Mouse (Mus musculus): ENCODE data around the gene Fate1. TPM values are rescaled to one million over a fixed set of nuclear protein-coding genes. Genes with fewer than 3 reads are reported as not detected.

Fate1 gene
- total and polyA plus RNA-seq, 3 experiments: not detected

DNA sequence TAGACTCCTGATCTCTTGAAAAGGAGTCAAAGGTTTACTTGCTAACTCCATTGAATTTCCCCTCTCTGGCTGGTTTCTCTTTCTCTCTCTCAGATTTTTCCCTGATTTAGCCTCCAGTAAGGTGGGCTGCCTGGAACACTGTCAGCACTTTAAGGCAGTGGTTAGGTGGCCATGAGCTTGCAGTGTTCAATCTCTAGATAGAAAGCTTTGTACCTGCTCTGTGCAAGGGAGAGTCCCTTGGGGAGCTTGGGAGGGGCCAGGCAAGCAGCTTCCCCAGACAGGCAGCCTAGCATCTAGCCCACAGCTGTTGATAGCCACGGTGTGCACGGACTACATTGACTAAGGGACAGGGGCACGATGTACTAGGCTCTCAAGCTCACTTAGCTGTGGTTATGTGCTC, 18.8 kb downstream of the Fate1 start, which contains the start of gene Cnga2:
TSS of gene Cnga2 (plus strand) at position 301 of the 400 bp plus-strand sequence.
- ATAC-seq (ENCODE audit: extremely low read depth, insufficient number of reproducible peaks, low FRiP score, poor library complexity, severe bottlenecking): no peak

GRCm38 (mm10) chrX:71995972-71996371, 23.2 kb downstream of the Fate1 start:
- no peak overlapping the region for H3K4me3 ChIP-seq (ENCODE audit: low read depth, low read length)
- H3K36me3 ChIP-seq (replicated peaks): no peaks in the 10 kb centered on the region
- DNase-seq (ENCODE audit: low spot score): no peak
- no peaks in the 10 kb centered on the region for H3K27me3 ChIP-seq (ENCODE audit: insufficient read depth, low read length)
- H3K4me1 ChIP-seq (ENCODE audit: insufficient read depth, low read depth, low read length): no peaks in the 10 kb centered on the region
- TF ChIP-seq GATA2 (IDR thresholded peaks at IDR 0.05; ENCODE audit: borderline replicate concordance, low read depth, low read length): no peak
- TF ChIP-seq POLR2AphosphoS5 (IDR thresholded peaks at IDR 0.05; ENCODE audit: insufficient replicate concordance, low read depth, low read length): no peak
- no peak for TF ChIP-seq TAL1 (conservative IDR thresholded peaks at IDR 0.05; ENCODE audit: low read depth, low read length)
- no peak for TF ChIP-seq CTCF (IDR thresholded peaks at IDR 0.05; ENCODE audit: low read depth, low read length)
- TF ChIP-seq GATA1 (IDR thresholded peaks at IDR 0.05; ENCODE audit: borderline replicate concordance, low read length): no peak
- H3K9me3 ChIP-seq (replicated peaks): no peaks in the 10 kb centered on the region
- ATAC-seq (ENCODE audit: extremely low read depth, insufficient number of reproducible peaks, low FRiP score, poor library complexity, severe bottlenecking): no peak

More for the DNA sequence above, 18.8 kb downstream of the Fate1 start, which contains the start of gene Cnga2:
- Histone ChIP-seq H3K4me3 (ENCODE audit: low read depth, low read length) (no peak within 1 kb of the TSS), H3K9me3 (replicated peaks) (no peaks in the 10 kb centered on the region), H3K4me1 (ENCODE audit: insufficient read depth, low read depth, low read length) (no peaks in the 10 kb centered on the region), H3K36me3 (replicated peaks) (no peaks in the 10 kb centered on the region), H3K27me3 (ENCODE audit: insufficient read depth, low read length) (no peaks in the 10 kb centered on the region)
- no peak for TF ChIP-seq POLR2AphosphoS5 (IDR thresholded peaks at IDR 0.05; ENCODE audit: insufficient replicate concordance, low read depth, low read length)
- TF ChIP-seq GATA2 (IDR thresholded peaks at IDR 0.05; ENCODE audit: borderline replicate concordance, low read depth, low read length): no peak
- TF ChIP-seq TAL1 (conservative IDR thresholded peaks at IDR 0.05; ENCODE audit: low read depth, low read length): no peak
- no peak for TF ChIP-seq CTCF (IDR thresholded peaks at IDR 0.05; ENCODE audit: low read depth, low read length)
- TF ChIP-seq GATA1 (IDR thresholded peaks at IDR 0.05; ENCODE audit: borderline replicate concordance, low read length): no peak
- no peak for DNase-seq (ENCODE audit: low spot score)

- Histone ChIP-seq H3K9me3 (replicated peaks) (no peaks in the 10 kb centered on the region), H3K36me3 (replicated peaks) (no peaks in the 10 kb centered on the region), H3K4me3 (ENCODE audit: low read depth, low read length) (no peak overlapping the region), H3K4me1 (ENCODE audit: insufficient read depth, low read depth, low read length) (no peaks in the 10 kb centered on the region), H3K27me3 (ENCODE audit: insufficient read depth, low read length) (no peaks in the 10 kb centered on the region)
- ATAC-seq (ENCODE audit: extremely low read depth, insufficient number of reproducible peaks, low FRiP score, poor library complexity, severe bottlenecking): no peak
- no peak for TF ChIP-seq TAL1 (conservative IDR thresholded peaks at IDR 0.05; ENCODE audit: low read depth, low read length)
- no peak for TF ChIP-seq GATA2 (IDR thresholded peaks at IDR 0.05; ENCODE audit: borderline replicate concordance, low read depth, low read length)
- no peak for TF ChIP-seq POLR2AphosphoS5 (IDR thresholded peaks at IDR 0.05; ENCODE audit: insufficient replicate concordance, low read depth, low read length)
- no peak for TF ChIP-seq GATA1 (IDR thresholded peaks at IDR 0.05; ENCODE audit: borderline replicate concordance, low read length)
- no peak for TF ChIP-seq CTCF (IDR thresholded peaks at IDR 0.05; ENCODE audit: low read depth, low read length)
- no peak for DNase-seq (ENCODE audit: low spot score)
These were observed 37.1 kb downstream of the Fate1 start for GRCm38 (mm10) chrX:72009930-72010329.

DNA sequence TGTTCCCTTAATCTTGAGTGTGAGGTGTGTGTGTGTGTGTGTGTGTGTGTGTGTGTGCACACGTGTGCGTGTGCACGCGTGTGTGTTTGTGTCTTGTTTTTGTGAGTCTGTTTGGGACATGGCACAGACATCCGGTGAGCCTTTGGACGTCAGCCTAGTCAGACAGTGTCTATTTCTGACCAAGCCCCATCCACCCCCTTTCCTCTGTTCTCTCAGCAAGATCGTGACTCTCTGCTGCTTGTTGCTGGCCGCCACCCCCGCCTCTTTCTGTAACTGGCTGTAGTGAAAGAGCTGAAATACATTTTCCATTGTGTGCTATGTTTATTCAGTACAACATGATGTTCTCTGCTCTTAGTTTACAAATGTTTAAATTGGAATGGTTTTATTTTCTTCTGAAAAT, 39.5 kb downstream of the Fate1 start:
- Histone ChIP-seq H3K27me3 (ENCODE audit: insufficient read depth, low read length) (no peaks in the 10 kb centered on the region), H3K9me3 (replicated peaks) (no peaks in the 10 kb centered on the region), H3K4me3 (ENCODE audit: low read depth, low read length) (no peak overlapping the region), H3K4me1 (ENCODE audit: insufficient read depth, low read depth, low read length) (no peaks in the 10 kb centered on the region), H3K36me3 (replicated peaks) (no peaks in the 10 kb centered on the region)
- DNase-seq (ENCODE audit: low spot score): no peak
- TF ChIP-seq GATA2 (IDR thresholded peaks at IDR 0.05; ENCODE audit: borderline replicate concordance, low read depth, low read length) (no peak), POLR2AphosphoS5 (IDR thresholded peaks at IDR 0.05; ENCODE audit: insufficient replicate concordance, low read depth, low read length) (no peak), CTCF (IDR thresholded peaks at IDR 0.05; ENCODE audit: low read depth, low read length) (no peak), TAL1 (conservative IDR thresholded peaks at IDR 0.05; ENCODE audit: low read depth, low read length) (no peak), GATA1 (IDR thresholded peaks at IDR 0.05; ENCODE audit: borderline replicate concordance, low read length) (no peak)
- ATAC-seq (ENCODE audit: extremely low read depth, insufficient number of reproducible peaks, low FRiP score, poor library complexity, severe bottlenecking): no peak

DNA sequence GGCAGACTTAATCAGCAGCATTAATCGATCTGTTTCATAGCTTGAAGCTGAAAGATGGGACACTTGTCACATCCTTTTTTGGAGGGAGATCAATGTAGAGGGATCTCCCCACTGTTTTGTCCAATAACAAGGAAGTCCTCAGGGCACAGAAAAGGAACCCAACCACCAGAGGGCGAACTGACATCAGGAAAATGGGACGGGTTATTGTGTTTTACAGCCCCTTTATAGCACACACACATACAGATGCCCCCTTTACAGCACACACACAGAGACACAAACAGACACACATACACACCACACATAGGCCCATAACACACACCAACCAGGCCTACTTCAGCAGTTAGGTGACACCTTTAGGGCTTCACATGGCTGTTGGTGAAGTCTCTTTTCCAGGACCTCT, 40.0 kb downstream of the Fate1 start:
- Histone ChIP-seq H3K4me1 (ENCODE audit: insufficient read depth, low read depth, low read length) (no peaks in the 10 kb centered on the region), H3K9me3 (replicated peaks) (no peaks in the 10 kb centered on the region), H3K27me3 (ENCODE audit: insufficient read depth, low read length) (no peaks in the 10 kb centered on the region), H3K36me3 (replicated peaks) (no peaks in the 10 kb centered on the region), H3K4me3 (ENCODE audit: low read depth, low read length) (no peak overlapping the region)
- no peak for ATAC-seq (ENCODE audit: extremely low read depth, insufficient number of reproducible peaks, low FRiP score, poor library complexity, severe bottlenecking)
- no peak for TF ChIP-seq POLR2AphosphoS5 (IDR thresholded peaks at IDR 0.05; ENCODE audit: insufficient replicate concordance, low read depth, low read length)
- no peak for TF ChIP-seq TAL1 (conservative IDR thresholded peaks at IDR 0.05; ENCODE audit: low read depth, low read length)
- TF ChIP-seq GATA2 (IDR thresholded peaks at IDR 0.05; ENCODE audit: borderline replicate concordance, low read depth, low read length): no peak
- TF ChIP-seq CTCF (IDR thresholded peaks at IDR 0.05; ENCODE audit: low read depth, low read length): no peak
- TF ChIP-seq GATA1 (IDR thresholded peaks at IDR 0.05; ENCODE audit: borderline replicate concordance, low read length): no peak
- no peak for DNase-seq (ENCODE audit: low spot score)

- no peak for DNase-seq (ENCODE audit: low spot score)
- Histone ChIP-seq H3K4me1 (ENCODE audit: insufficient read depth, low read depth, low read length) (no peaks in the 10 kb centered on the region), H3K4me3 (ENCODE audit: low read depth, low read length) (no peak overlapping the region), H3K36me3 (replicated peaks) (no peaks in the 10 kb centered on the region), H3K9me3 (replicated peaks) (no peaks in the 10 kb centered on the region), H3K27me3 (ENCODE audit: insufficient read depth, low read length) (no peaks in the 10 kb centered on the region)
- TF ChIP-seq POLR2AphosphoS5 (IDR thresholded peaks at IDR 0.05; ENCODE audit: insufficient replicate concordance, low read depth, low read length) (no peak), TAL1 (conservative IDR thresholded peaks at IDR 0.05; ENCODE audit: low read depth, low read length) (no peak), GATA2 (IDR thresholded peaks at IDR 0.05; ENCODE audit: borderline replicate concordance, low read depth, low read length) (no peak), GATA1 (IDR thresholded peaks at IDR 0.05; ENCODE audit: borderline replicate concordance, low read length) (no peak), CTCF (IDR thresholded peaks at IDR 0.05; ENCODE audit: low read depth, low read length) (no peak)
- ATAC-seq (ENCODE audit: extremely low read depth, insufficient number of reproducible peaks, low FRiP score, poor library complexity, severe bottlenecking): no peak
These were observed 49.5 kb downstream of the Fate1 start for GRCm38 (mm10) chrX:72022241-72022640.

All from G1E (cell line).